Mouse (Mus musculus) cerebellum, adult 11-12 months (tissue): Measurements from ENCODE around the gene Gm10324.
"Not testable (repeated sequence)": the region's sequence is repeated elsewhere in the genome, so short reads cannot be mapped to it uniquely, and the experiment has no call there.

ENCODE experiments used
- DNase-seq: peaks from one replicate; pipeline ENCODE4 v3.0.0; 2022

Gm10324 gene

DNA sequence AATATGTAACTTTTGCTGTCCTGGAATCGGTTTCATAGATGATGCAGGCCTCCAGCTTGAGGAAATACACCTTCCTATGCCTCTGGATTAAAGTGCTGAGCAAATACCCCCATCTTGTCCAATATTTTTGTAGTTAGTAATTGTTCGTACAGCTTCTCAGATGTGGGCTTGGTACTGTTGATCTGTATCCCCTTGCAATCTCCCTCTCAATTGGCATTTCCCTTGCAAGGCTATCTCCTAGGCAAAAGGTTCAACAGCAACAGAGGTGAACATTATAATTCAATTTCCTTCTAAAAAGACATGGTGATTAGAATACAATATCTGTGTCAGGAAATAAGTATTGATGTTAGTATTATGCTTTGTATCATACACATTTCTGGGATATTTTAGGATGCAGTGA is at the start of gene Gm10324:
Gm10324 (plus strand) TSS at position 301 of the 400 bp plus-strand sequence.
- not testable (repeated sequence) for DNase-seq
